Mouse (Mus musculus): Measurements from ENCODE around the gene Saal1. TPM values are rescaled to one million over a fixed set of nuclear protein-coding genes. Genes with fewer than 3 reads are reported as not detected.
"Not testable (repeated sequence)": the region's sequence is repeated elsewhere in the genome, so short reads cannot be mapped to it uniquely, and the experiment has no call there.

Gene Saal1
- total and polyA plus RNA-seq, 3 experiments: 13.6 to 26.0 TPM; not detected in 1

DNA sequence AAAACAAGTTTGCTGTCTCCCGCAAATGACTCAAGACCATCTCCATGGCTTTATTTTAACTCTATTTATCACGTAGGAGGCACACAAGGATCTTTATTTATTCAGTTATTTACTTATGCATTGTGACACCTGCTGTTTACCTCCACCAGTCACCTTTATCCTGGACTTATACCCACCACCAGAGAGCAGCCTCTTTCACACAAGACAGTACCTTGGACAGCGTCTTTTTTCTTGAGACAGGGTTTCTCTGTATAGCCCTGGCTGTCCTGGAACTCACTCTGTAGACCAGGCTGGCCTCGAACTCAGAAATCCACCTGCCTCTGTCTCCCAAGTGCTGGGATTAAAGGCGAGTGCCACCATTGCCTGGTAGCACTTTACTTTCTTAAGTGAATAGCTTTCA is 60.2 kb downstream of the Saal1 start:
- not testable (repeated sequence) for H3K9ac ChIP-seq (ENCODE audit: control insufficient read depth, low read depth, low read length, poor library complexity, severe bottlenecking); H3K27ac ChIP-seq (ENCODE audit: control insufficient read depth, low read depth, low read length); H3K27me3 ChIP-seq (ENCODE audit: control insufficient read depth in 1 of 2, insufficient read depth in 2 of 2, low read length in 2 of 2); H3K9me3 ChIP-seq (replicated peaks; ENCODE audit: insufficient read depth, low read length); H3K4me3 ChIP-seq (ENCODE audit: control insufficient read depth in 1 of 2, insufficient read depth in 1 of 2, low read depth in 2 of 2, low read length in 2 of 2); H3K79me2 ChIP-seq (ENCODE audit: control insufficient read depth, insufficient read depth, low read length, poor library complexity)
- peak; percentile 56 for TF ChIP-seq MXI1 (IDR thresholded peaks at IDR 0.05; ENCODE audit: low read depth, low read length)
- peak; percentile 75 for TF ChIP-seq SIN3A (IDR thresholded peaks at IDR 0.05; ENCODE audit: low read length)
- peaks cover 0 to 19% of the 10 kb centered on the region in 2 experiments; a peak in 2 of 4 replicates for H3K36me3 ChIP-seq (ENCODE audit: control insufficient read depth in 1 of 2, insufficient read depth in 2 of 2, low read length in 2 of 2)
- peak; percentile 79 for DNase-seq (ENCODE audit: low read depth, low spot score)
- peaks cover 9 to 25% of the 10 kb centered on the region in 2 experiments for H3K4me1 ChIP-seq (ENCODE audit: control insufficient read depth in 1 of 2, insufficient read depth in 2 of 2, low read length in 2 of 2)

GRCm38 (mm10) chr7:46648431-46649140 is 61.9 kb downstream of the Saal1 start:
- Histone ChIP-seq H3K27me3 (ENCODE audit: control insufficient read depth in 1 of 2, insufficient read depth in 2 of 2, low read length in 2 of 2) (no peaks in the 10 kb centered on the region), H3K9ac (ENCODE audit: control insufficient read depth, low read depth, low read length, poor library complexity, severe bottlenecking) (no peak overlapping the region), H3K4me3 (ENCODE audit: control insufficient read depth in 1 of 2, insufficient read depth in 1 of 2, low read depth in 2 of 2, low read length in 2 of 2) (no peak overlapping the region), H3K36me3 (ENCODE audit: control insufficient read depth in 1 of 2, insufficient read depth in 2 of 2, low read length in 2 of 2) (peaks cover 0 to 17% of the 10 kb centered on the region in 2 experiments; a peak in 2 of 4 replicates), H3K79me2 (ENCODE audit: control insufficient read depth, insufficient read depth, low read length, poor library complexity) (no peaks in the 10 kb centered on the region), H3K4me1 (ENCODE audit: control insufficient read depth in 1 of 2, insufficient read depth in 2 of 2, low read length in 2 of 2) (peaks cover 9 to 19% of the 10 kb centered on the region in 2 experiments), H3K27ac (ENCODE audit: control insufficient read depth, low read depth, low read length) (no peak overlapping the region), H3K9me3 (replicated peaks; ENCODE audit: insufficient read depth, low read length) (no peaks in the 10 kb centered on the region)
- no peak for TF ChIP-seq CHD1 (IDR thresholded peaks at IDR 0.05; ENCODE audit: low read depth, low read length)
- TF ChIP-seq ZC3H11A (IDR thresholded peaks at IDR 0.05; ENCODE audit: low read depth, low read length): no peak
- TF ChIP-seq ZMIZ1 (IDR thresholded peaks at IDR 0.05; ENCODE audit: low read depth, low read length): no peak
- TF ChIP-seq SMC3 (IDR thresholded peaks at IDR 0.05; ENCODE audit: low read depth, low read length): no peak
- TF ChIP-seq TAL1 (IDR thresholded peaks at IDR 0.05; ENCODE audit: low read length): no peak
- TF ChIP-seq MYB (IDR thresholded peaks at IDR 0.05; ENCODE audit: low read depth, low read length): no peak
- TF ChIP-seq USF2 (IDR thresholded peaks at IDR 0.05; ENCODE audit: borderline replicate concordance in 1 of 2, insufficient read depth in 1 of 2, low read depth in 1 of 2, low read length in 2 of 2): no peak
- TF ChIP-seq EP300 (IDR thresholded peaks at IDR 0.05; ENCODE audit: low read depth in 1 of 2, low read length in 2 of 2): no peak
- no peak for TF ChIP-seq MYC (IDR thresholded peaks at IDR 0.05; ENCODE audit: low read depth, low read length)
- no peak for TF ChIP-seq MAX (IDR thresholded peaks at IDR 0.05; ENCODE audit: low read length)
- no peak for DNase-seq (ENCODE audit: low read depth, low spot score)

- no peak for DNase-seq (ENCODE audit: low read depth, low spot score)
- no peak overlapping the region for H3K27ac ChIP-seq (ENCODE audit: control insufficient read depth, low read depth, low read length)
- H3K27me3 ChIP-seq (ENCODE audit: control insufficient read depth in 1 of 2, insufficient read depth in 2 of 2, low read length in 2 of 2): no peaks in the 10 kb centered on the region
- 0 out of 4 replicates have a peak, but pooled peaks cover 0 to 8% of the 10 kb centered on the region in 2 experiments for H3K4me1 ChIP-seq (ENCODE audit: control insufficient read depth in 1 of 2, insufficient read depth in 2 of 2, low read length in 2 of 2)
- no peaks in the 10 kb centered on the region for H3K9me3 ChIP-seq (replicated peaks; ENCODE audit: insufficient read depth, low read length)
- no peaks in the 10 kb centered on the region for H3K79me2 ChIP-seq (ENCODE audit: control insufficient read depth, insufficient read depth, low read length, poor library complexity)
- H3K36me3 ChIP-seq (ENCODE audit: control insufficient read depth in 1 of 2, insufficient read depth in 2 of 2, low read length in 2 of 2): no peaks in the 10 kb centered on the region; a peak in 1 of 4 replicates
- no peak overlapping the region for H3K4me3 ChIP-seq (ENCODE audit: control insufficient read depth in 1 of 2, insufficient read depth in 1 of 2, low read depth in 2 of 2, low read length in 2 of 2)
- H3K9ac ChIP-seq (ENCODE audit: control insufficient read depth, low read depth, low read length, poor library complexity, severe bottlenecking): no peak overlapping the region
- TF ChIP-seq POLR2AphosphoS5 (IDR thresholded peaks at IDR 0.05; ENCODE audit: borderline replicate concordance, low read depth, low read length) (no peak), MXI1 (IDR thresholded peaks at IDR 0.05; ENCODE audit: low read depth, low read length) (no peak), SMC3 (IDR thresholded peaks at IDR 0.05; ENCODE audit: low read depth, low read length) (peak; percentile 41), ZC3H11A (IDR thresholded peaks at IDR 0.05; ENCODE audit: low read depth, low read length) (peak; percentile 24; the same call in 1 of the 2 replicates), ETS1 (IDR thresholded peaks at IDR 0.05; ENCODE audit: low read depth, low read length) (no peak), POLR2A (IDR thresholded peaks at IDR 0.05; ENCODE audit: control insufficient read depth in 1 of 2, insufficient read depth in 1 of 2, low read depth in 1 of 2, low read length in 2 of 2, poor library complexity in 1 of 2) (no peak), RAD21 (IDR thresholded peaks at IDR 0.05; ENCODE audit: low read depth, low read length) (peak; percentile 44), CTCF (IDR thresholded peaks at IDR 0.05 in 2 of 3, conservative IDR thresholded peaks at IDR 0.05 in 1 of 3; ENCODE audit: control insufficient read depth in 1 of 3, insufficient read depth in 1 of 3, low read depth in 2 of 3, low read length in 3 of 3, poor library complexity in 1 of 3, severe bottlenecking in 1 of 3) (peak; percentile 22 to 56 (median 40); a peak in 4 of 6 replicates)
Measured at GRCm38 (mm10) chr7:46643172-46643571, 67.3 kb downstream of the Saal1 start.
